Mouse (Mus musculus): ENCODE results near the gene Snd1. TPM values are rescaled to one million over a fixed set of nuclear protein-coding genes. Genes with fewer than 3 reads are reported as not detected.
A peak's percentile ranks its signal among the peaks of the same experiment; 100 is the strongest.

Snd1 gene
- polyA plus RNA-seq, 1 experiment from 2014 or later = 110 TPM

DNA sequence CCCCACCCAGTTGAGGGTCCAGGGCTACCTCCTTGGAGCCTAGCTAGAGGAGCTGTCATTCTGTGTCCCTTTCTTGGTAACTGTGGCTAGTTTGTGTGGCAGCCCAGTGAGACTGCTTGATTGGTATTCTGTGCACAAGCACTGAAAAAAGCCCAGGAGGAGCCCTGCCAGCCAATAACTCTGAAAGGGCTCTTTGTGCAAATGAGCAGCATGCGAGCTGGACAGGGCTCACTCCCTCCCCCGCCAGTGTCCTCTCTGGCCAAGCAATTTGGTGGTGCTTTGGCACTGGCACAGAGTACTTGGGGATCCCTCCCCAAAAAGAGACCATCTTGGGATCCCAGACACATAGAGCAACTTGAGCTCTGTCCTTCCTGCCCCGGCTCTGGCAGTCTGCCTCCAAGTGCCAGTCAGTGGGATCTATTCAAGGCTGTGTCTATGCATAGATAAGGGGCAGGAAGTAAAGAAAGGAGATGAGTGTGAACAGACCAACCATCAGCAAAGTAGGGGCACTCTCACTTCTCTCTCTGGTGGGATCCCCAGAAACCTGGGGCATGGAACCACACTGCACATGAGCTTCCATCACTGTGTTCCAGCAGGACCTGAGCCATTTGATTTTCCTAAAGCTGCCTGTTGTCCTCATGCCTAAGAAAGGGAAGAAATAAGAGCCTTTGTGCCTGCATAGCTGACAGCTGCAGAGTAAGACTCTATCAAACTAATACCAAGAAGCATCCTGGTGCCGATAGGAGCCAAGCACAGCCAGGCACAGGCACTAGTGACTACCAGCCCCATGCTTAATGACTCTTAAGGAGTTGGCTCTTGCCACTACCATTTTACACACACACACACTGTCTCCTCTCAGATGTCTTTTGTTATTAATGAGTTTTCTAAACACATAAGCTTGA, 367.7 kb downstream of the Snd1 start:
- H3K9me3 ChIP-seq (replicated peaks) = no peaks in the 10 kb centered on the region
- no peaks in the 10 kb centered on the region for H3K36me3 ChIP-seq
- H3K4me3 ChIP-seq = peak overlapping the region; percentile 16; the same call in 1 of the 2 replicates
- peaks cover 46% of the 10 kb centered on the region for H3K4me1 ChIP-seq
- no peaks in the 10 kb centered on the region for H3K27me3 ChIP-seq (ENCODE audit: low read depth, poor library complexity, severe bottlenecking)
- peak; percentile 43 for DNase-seq (ENCODE audit: low spot score)
- peak overlapping the region; percentile 79 for H3K27ac ChIP-seq (replicated peaks)
- WGBS = 45% methylated on average over 4 of the region's 4 CpGs

GRCm38 (mm10) chr6:28845610-28846009, 370.7 kb downstream of the Snd1 start:
- Histone ChIP-seq H3K4me1 (peaks cover 64% of the 10 kb centered on the region), H3K27me3 (ENCODE audit: low read depth, poor library complexity, severe bottlenecking) (no peaks in the 10 kb centered on the region), H3K36me3 (no peaks in the 10 kb centered on the region), H3K27ac (replicated peaks) (no peak overlapping the region), H3K9me3 (replicated peaks) (no peaks in the 10 kb centered on the region), H3K4me3 (no peak overlapping the region)
- WGBS = 40% methylated on average over 4 of the region's 4 CpGs
- no peak for DNase-seq (ENCODE audit: low spot score)

DNA sequence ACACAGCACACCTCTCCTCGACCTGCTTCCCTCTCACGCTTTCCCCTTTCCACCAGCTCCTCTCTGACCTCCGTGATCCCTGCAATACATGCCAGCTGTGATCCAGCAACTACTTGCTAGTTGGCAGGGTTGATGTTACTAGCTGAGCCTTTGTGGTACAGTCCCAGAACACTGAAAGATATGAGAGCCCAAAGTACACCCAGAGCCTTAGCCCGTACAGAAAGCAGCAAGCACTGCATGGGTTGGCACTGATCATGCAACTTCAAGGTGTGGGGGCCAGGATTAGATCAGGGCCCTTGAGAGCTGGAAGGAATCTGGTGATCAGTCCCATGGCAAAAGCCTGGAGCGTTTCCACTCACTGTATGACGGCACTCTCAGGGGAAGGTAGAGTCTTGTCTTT, 372.7 kb downstream of the Snd1 start:
- 81% methylated on average over 6 of the region's 6 CpGs for WGBS
- Histone ChIP-seq H3K36me3 (no peaks in the 10 kb centered on the region), H3K4me3 (no peak overlapping the region), H3K27me3 (ENCODE audit: low read depth, poor library complexity, severe bottlenecking) (no peaks in the 10 kb centered on the region), H3K27ac (replicated peaks) (no peak overlapping the region), H3K9me3 (replicated peaks) (no peaks in the 10 kb centered on the region), H3K4me1 (peaks cover 55% of the 10 kb centered on the region)
- DNase-seq (ENCODE audit: low spot score) = no peak

GRCm38 (mm10) chr6:28848285-28848794, 373.4 kb downstream of the Snd1 start:
- Histone ChIP-seq H3K4me3 (no peak overlapping the region), H3K27me3 (ENCODE audit: low read depth, poor library complexity, severe bottlenecking) (no peaks in the 10 kb centered on the region), H3K4me1 (peaks cover 53% of the 10 kb centered on the region), H3K36me3 (no peaks in the 10 kb centered on the region), H3K9me3 (replicated peaks) (no peaks in the 10 kb centered on the region), H3K27ac (replicated peaks) (no peak overlapping the region)
- WGBS = 74% methylated on average over 6 of the region's 6 CpGs
- no peak for DNase-seq (ENCODE audit: low spot score)

- Histone ChIP-seq H3K4me1 (peaks cover 57% of the 10 kb centered on the region), H3K27ac (replicated peaks) (no peak overlapping the region)
- WGBS = 80% methylated on average over 9 of the region's 9 CpGs
Observed at GRCm38 (mm10) chr6:28848891-28849290, 374.0 kb downstream of the Snd1 start.

GRCm38 (mm10) chr6:28849317-28849716, 374.4 kb downstream of the Snd1 start:
- Histone ChIP-seq H3K27ac (replicated peaks) (0 out of 2 replicates have a peak overlapping the region, but pooled peaks have one; percentile 19), H3K4me1 (peaks cover 60% of the 10 kb centered on the region)
- 61% methylated on average over 3 of the region's 3 CpGs for WGBS

More at GRCm38 (mm10) chr6:28848891-28849290, 374.0 kb downstream of the Snd1 start:
- Histone ChIP-seq H3K4me3 (no peak overlapping the region), H3K9me3 (replicated peaks) (no peaks in the 10 kb centered on the region), H3K27me3 (ENCODE audit: low read depth, poor library complexity, severe bottlenecking) (no peaks in the 10 kb centered on the region), H3K36me3 (no peaks in the 10 kb centered on the region)
- no peak for DNase-seq (ENCODE audit: low spot score)

GRCm38 (mm10) chr6:28850326-28850900, 375.5 kb downstream of the Snd1 start:
- no peak for DNase-seq (ENCODE audit: low spot score)
- Histone ChIP-seq H3K4me1 (peaks cover 59% of the 10 kb centered on the region), H3K4me3 (no peak overlapping the region), H3K36me3 (no peaks in the 10 kb centered on the region), H3K27me3 (ENCODE audit: low read depth, poor library complexity, severe bottlenecking) (no peaks in the 10 kb centered on the region), H3K9me3 (replicated peaks) (no peaks in the 10 kb centered on the region), H3K27ac (replicated peaks) (no peak overlapping the region)
- WGBS = 90% methylated on average over 9 of the region's 9 CpGs

More at GRCm38 (mm10) chr6:28849317-28849716, 374.4 kb downstream of the Snd1 start:
- Histone ChIP-seq H3K4me3 (no peak overlapping the region), H3K27me3 (ENCODE audit: low read depth, poor library complexity, severe bottlenecking) (no peaks in the 10 kb centered on the region), H3K36me3 (no peaks in the 10 kb centered on the region), H3K9me3 (replicated peaks) (no peaks in the 10 kb centered on the region)
- no peak for DNase-seq (ENCODE audit: low spot score)

GRCm38 (mm10) chr6:28852342-28852741, 377.4 kb downstream of the Snd1 start:
- Histone ChIP-seq H3K36me3 (no peaks in the 10 kb centered on the region), H3K27me3 (ENCODE audit: low read depth, poor library complexity, severe bottlenecking) (no peaks in the 10 kb centered on the region), H3K9me3 (replicated peaks) (no peaks in the 10 kb centered on the region), H3K27ac (replicated peaks) (no peak overlapping the region), H3K4me3 (no peak overlapping the region), H3K4me1 (peaks cover 56% of the 10 kb centered on the region)
- DNase-seq (ENCODE audit: low spot score) = no peak
- 81% methylated on average over 7 of the region's 7 CpGs for WGBS

DNA sequence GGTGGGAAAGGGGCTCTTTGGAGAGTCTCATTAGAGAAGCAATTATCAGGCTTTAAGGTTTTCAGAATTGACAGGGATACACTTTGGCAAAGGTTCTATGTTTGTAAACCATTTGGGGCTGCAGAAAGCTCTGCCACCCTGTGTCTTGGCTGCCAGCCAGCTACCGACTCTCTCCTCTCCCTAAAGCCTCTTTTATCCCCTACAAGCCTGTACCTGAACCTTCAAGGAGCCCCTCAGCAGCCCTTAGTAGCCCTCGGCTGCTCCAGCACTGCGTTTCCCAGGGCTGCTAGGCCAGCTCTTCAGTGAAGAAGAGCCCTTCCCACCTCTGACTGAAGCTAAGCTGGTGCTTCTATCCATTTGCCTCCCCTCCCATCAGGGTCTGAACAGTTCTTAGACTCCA, 378.2 kb downstream of the Snd1 start:
- Histone ChIP-seq H3K36me3 (no peaks in the 10 kb centered on the region), H3K27ac (replicated peaks) (peak overlapping the region; percentile 61), H3K4me3 (no peak overlapping the region), H3K9me3 (replicated peaks) (no peaks in the 10 kb centered on the region), H3K27me3 (ENCODE audit: low read depth, poor library complexity, severe bottlenecking) (no peaks in the 10 kb centered on the region), H3K4me1 (peaks cover 49% of the 10 kb centered on the region)
- no peak for DNase-seq (ENCODE audit: low spot score)
- WGBS = 35% methylated on average over 3 of the region's 3 CpGs

GRCm38 (mm10) chr6:28853654-28854053, 378.7 kb downstream of the Snd1 start:
- WGBS = 14% methylated on average over 2 of the region's 2 CpGs
- Histone ChIP-seq H3K4me3 (no peak overlapping the region), H3K4me1 (peaks cover 45% of the 10 kb centered on the region), H3K9me3 (replicated peaks) (no peaks in the 10 kb centered on the region), H3K36me3 (no peaks in the 10 kb centered on the region), H3K27me3 (ENCODE audit: low read depth, poor library complexity, severe bottlenecking) (no peaks in the 10 kb centered on the region), H3K27ac (replicated peaks) (peak overlapping the region; percentile 61)
- no peak for DNase-seq (ENCODE audit: low spot score)

DNA sequence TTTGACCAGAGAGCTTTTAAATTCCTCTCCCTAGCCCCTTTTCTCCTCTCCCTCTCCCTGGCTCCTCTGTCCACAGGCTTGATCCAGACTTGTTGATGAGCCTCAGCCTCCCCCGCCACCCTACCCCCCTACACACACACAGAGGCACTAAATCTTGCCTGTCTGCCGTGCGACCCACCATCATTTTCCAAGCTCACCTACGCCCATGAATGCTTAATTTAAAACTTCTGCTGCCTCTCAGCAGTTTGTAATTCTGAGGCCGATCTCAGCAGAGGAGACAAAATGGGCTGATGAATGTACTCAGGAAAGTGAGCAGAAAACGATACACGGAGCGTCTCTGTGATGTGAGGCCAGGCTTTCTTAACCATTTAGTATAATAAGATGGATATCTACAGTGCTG, 379.7 kb downstream of the Snd1 start:
- Histone ChIP-seq H3K36me3 (no peaks in the 10 kb centered on the region), H3K4me1 (peaks cover 35% of the 10 kb centered on the region), H3K27me3 (ENCODE audit: low read depth, poor library complexity, severe bottlenecking) (no peaks in the 10 kb centered on the region), H3K27ac (replicated peaks) (no peak overlapping the region), H3K9me3 (replicated peaks) (no peaks in the 10 kb centered on the region), H3K4me3 (no peak overlapping the region)
- 73% methylated on average over 8 of the region's 8 CpGs for WGBS
- DNase-seq (ENCODE audit: low spot score) = no peak

- Histone ChIP-seq H3K4me1 (peaks cover 44% of the 10 kb centered on the region), H3K36me3 (no peaks in the 10 kb centered on the region), H3K9me3 (replicated peaks) (no peaks in the 10 kb centered on the region), H3K4me3 (no peak overlapping the region), H3K27me3 (ENCODE audit: low read depth, poor library complexity, severe bottlenecking) (no peaks in the 10 kb centered on the region), H3K27ac (replicated peaks) (peak overlapping the region; percentile 61; the same call in 1 of the 2 replicates)
- DNase-seq (ENCODE audit: low spot score) = no peak
- WGBS = 13% methylated on average over 3 of the region's 3 CpGs
Observed at GRCm38 (mm10) chr6:28855442-28855841, 380.5 kb downstream of the Snd1 start.

GRCm38 (mm10) chr6:28856789-28857188, 381.9 kb downstream of the Snd1 start:
- no peaks in the 10 kb centered on the region for H3K9me3 ChIP-seq (replicated peaks)
- 90% methylated on average over 4 of the region's 4 CpGs for whole genome bisulfite sequencing
- H3K4me1 ChIP-seq = peaks cover 45% of the 10 kb centered on the region
- no peak for DNase-seq (ENCODE audit: low spot score)
- no peak overlapping the region for H3K27ac ChIP-seq (replicated peaks)
- H3K36me3 ChIP-seq = no peaks in the 10 kb centered on the region
- H3K4me3 ChIP-seq = no peak overlapping the region
- no peaks in the 10 kb centered on the region for H3K27me3 ChIP-seq (ENCODE audit: low read depth, poor library complexity, severe bottlenecking)

Measured in midbrain, embryonic 10.5 days (tissue).